Mouse (Mus musculus): ENCODE measurements around the gene Pik3ip1. TPM values are rescaled to one million over a fixed set of nuclear protein-coding genes. Genes with fewer than 3 reads are reported as not detected.

Pik3ip1 gene
- polyA plus RNA-seq, 1 experiment, result 5.8 TPM

DNA sequence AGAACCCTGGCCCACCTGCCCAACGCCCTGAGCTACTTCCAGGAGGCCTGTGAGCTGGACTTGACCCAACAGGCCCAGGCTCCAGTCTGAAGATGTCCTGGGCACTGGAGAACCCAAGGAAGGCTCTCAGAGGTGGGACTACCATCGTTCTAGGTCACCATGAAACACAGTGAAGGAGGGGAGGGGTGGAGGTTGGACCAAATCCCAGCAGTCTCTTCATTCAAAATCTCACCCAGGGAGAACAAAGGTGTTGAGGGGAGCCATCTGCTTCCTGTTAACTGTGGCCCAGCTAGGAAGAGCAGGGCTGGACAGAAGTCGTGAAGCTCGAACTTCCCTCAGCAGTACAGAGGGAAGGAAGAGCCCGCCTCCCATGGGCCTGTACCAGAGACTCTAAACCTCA lies 59.8 kb downstream of the Pik3ip1 start:
- Histone ChIP-seq H3K36me3 (ENCODE audit: control insufficient read depth, insufficient read depth) (peaks cover under 1% of the 10 kb centered on the region), H3K27me3 (ENCODE audit: control insufficient read depth, insufficient read depth, insufficient read length) (no peaks in the 10 kb centered on the region), H3K79me2 (ENCODE audit: control insufficient read depth, insufficient read depth) (no peaks in the 10 kb centered on the region), H3K4me3 (no peak overlapping the region), H3ac (ENCODE audit: control insufficient read depth, insufficient read length) (no peak overlapping the region), H3K4me2 (ENCODE audit: low read depth) (no peak overlapping the region)
- TF ChIP-seq POLR2AphosphoS2 (IDR thresholded peaks at IDR 0.05; ENCODE audit: insufficient read length, low read depth) (no peak), REST (IDR thresholded peaks at IDR 0.05; ENCODE audit: insufficient read depth, insufficient read length) (no peak), POLR2A (IDR thresholded peaks at IDR 0.05; ENCODE audit: insufficient read length, low read depth) (no peak), USF1 (IDR thresholded peaks at IDR 0.05; ENCODE audit: low read depth) (no peak), CEBPB (IDR thresholded peaks at IDR 0.05; ENCODE audit: insufficient read depth, poor library complexity, severe bottlenecking) (no peak), E2F4 (IDR thresholded peaks at IDR 0.05; ENCODE audit: insufficient read depth) (no peak), MYOD1 (IDR thresholded peaks at IDR 0.05; ENCODE audit: control insufficient read depth in 1 of 3, insufficient read length in 2 of 3, low read depth in 2 of 3) (no peak), MAX (IDR thresholded peaks at IDR 0.05; ENCODE audit: low read depth) (no peak), MYOG (IDR thresholded peaks at IDR 0.05; ENCODE audit: control insufficient read depth in 1 of 3, insufficient read depth in 1 of 3, insufficient read length in 2 of 3, low read depth in 2 of 3) (no peak), TCF12 (IDR thresholded peaks at IDR 0.05; ENCODE audit: insufficient read depth, poor library complexity, severe bottlenecking) (no peak), SRF (IDR thresholded peaks at IDR 0.05; ENCODE audit: control insufficient read depth, insufficient read length, low read depth) (no peak)

DNA sequence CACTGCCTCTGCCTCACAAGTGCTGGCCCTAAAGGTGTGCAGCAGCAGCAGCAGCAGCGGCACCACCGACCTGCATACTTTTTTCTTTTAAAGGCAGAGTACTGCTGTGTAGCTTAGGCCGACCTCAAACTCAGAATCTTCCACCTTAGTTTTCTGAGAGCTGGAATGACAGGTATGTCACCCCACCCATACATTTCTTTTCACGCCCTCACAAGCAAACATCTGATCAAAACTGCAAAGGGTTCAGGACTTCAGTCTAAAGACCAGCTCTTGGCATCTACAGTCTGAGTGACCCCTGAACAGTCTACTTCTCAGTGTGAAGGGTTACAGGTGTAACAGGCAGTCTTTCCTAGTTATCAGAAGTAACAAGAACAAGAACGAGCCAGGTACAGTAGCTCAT lies 60.6 kb downstream of the Pik3ip1 start:
- no peak overlapping the region for H3K4me2 ChIP-seq (ENCODE audit: low read depth)
- no peak for TF ChIP-seq SRF (IDR thresholded peaks at IDR 0.05; ENCODE audit: control insufficient read depth, insufficient read length, low read depth)
- TF ChIP-seq E2F4 (IDR thresholded peaks at IDR 0.05; ENCODE audit: insufficient read depth), result no peak
- no peak for TF ChIP-seq TCF3 (IDR thresholded peaks at IDR 0.05; ENCODE audit: insufficient read length, low read depth)
- TF ChIP-seq REST (IDR thresholded peaks at IDR 0.05; ENCODE audit: insufficient read depth, insufficient read length), result no peak
- no peak for TF ChIP-seq USF1 (IDR thresholded peaks at IDR 0.05; ENCODE audit: low read depth)
- no peak for TF ChIP-seq TCF12 (IDR thresholded peaks at IDR 0.05; ENCODE audit: insufficient read depth, poor library complexity, severe bottlenecking)
- no peak for TF ChIP-seq MYOD1 (IDR thresholded peaks at IDR 0.05; ENCODE audit: control insufficient read depth in 1 of 3, insufficient read length in 2 of 3, low read depth in 2 of 3)
- TF ChIP-seq MYOG (IDR thresholded peaks at IDR 0.05; ENCODE audit: control insufficient read depth in 1 of 3, insufficient read depth in 1 of 3, insufficient read length in 2 of 3, low read depth in 2 of 3), result no peak
- no peak for TF ChIP-seq CEBPB (IDR thresholded peaks at IDR 0.05; ENCODE audit: insufficient read depth, poor library complexity, severe bottlenecking)
- no peak for TF ChIP-seq POLR2AphosphoS2 (IDR thresholded peaks at IDR 0.05; ENCODE audit: insufficient read length, low read depth)
- no peak overlapping the region for H3K4me3 ChIP-seq
- H3K27me3 ChIP-seq (ENCODE audit: control insufficient read depth, insufficient read depth, insufficient read length), result no peaks in the 10 kb centered on the region
- peaks cover 5% of the 10 kb centered on the region for H3K36me3 ChIP-seq (ENCODE audit: control insufficient read depth, insufficient read depth)
- H3K79me2 ChIP-seq (ENCODE audit: control insufficient read depth, insufficient read depth), result no peaks in the 10 kb centered on the region
- H3ac ChIP-seq (ENCODE audit: control insufficient read depth, insufficient read length), result no peak overlapping the region

DNA sequence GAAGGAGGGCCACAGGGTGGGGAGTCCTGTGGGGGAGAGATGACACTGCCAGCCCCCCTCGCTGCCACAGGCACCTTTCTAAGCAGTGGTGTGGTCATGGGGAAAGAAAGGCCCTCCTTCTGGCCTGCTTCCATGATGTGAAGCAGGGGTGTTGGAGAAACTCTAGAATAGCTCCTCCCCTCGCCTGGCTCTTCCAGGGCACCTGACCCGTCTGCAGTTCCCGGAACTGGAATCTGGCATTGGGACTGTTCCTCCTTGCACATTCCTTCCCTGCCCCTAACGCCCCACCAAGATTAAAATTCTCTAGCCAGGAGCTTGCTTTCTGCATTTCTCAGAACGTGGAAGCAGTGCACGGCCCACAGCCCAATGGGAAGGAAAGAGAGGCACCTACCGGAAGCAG lies 62.3 kb downstream of the Pik3ip1 start:
- Histone ChIP-seq H3ac (ENCODE audit: control insufficient read depth, insufficient read length) (no peak overlapping the region), H3K4me3 (no peak overlapping the region), H3K36me3 (ENCODE audit: control insufficient read depth, insufficient read depth) (peaks cover 5% of the 10 kb centered on the region), H3K79me2 (ENCODE audit: control insufficient read depth, insufficient read depth) (no peaks in the 10 kb centered on the region), H3K27me3 (ENCODE audit: control insufficient read depth, insufficient read depth, insufficient read length) (no peaks in the 10 kb centered on the region), H3K4me2 (ENCODE audit: low read depth) (no peak overlapping the region)
- TF ChIP-seq E2F4 (IDR thresholded peaks at IDR 0.05; ENCODE audit: insufficient read depth) (no peak), SRF (IDR thresholded peaks at IDR 0.05; ENCODE audit: control insufficient read depth, insufficient read length, low read depth) (no peak), CEBPB (IDR thresholded peaks at IDR 0.05; ENCODE audit: insufficient read depth, poor library complexity, severe bottlenecking) (no peak), POLR2A (IDR thresholded peaks at IDR 0.05; ENCODE audit: insufficient read length, low read depth) (no peak), REST (IDR thresholded peaks at IDR 0.05; ENCODE audit: insufficient read depth, insufficient read length) (no peak), MYOD1 (IDR thresholded peaks at IDR 0.05; ENCODE audit: control insufficient read depth in 1 of 3, insufficient read length in 2 of 3, low read depth in 2 of 3) (no peak), MYOG (IDR thresholded peaks at IDR 0.05; ENCODE audit: control insufficient read depth in 1 of 3, insufficient read depth in 1 of 3, insufficient read length in 2 of 3, low read depth in 2 of 3) (no peak), MAX (IDR thresholded peaks at IDR 0.05; ENCODE audit: low read depth) (no peak), POLR2AphosphoS2 (IDR thresholded peaks at IDR 0.05; ENCODE audit: insufficient read length, low read depth) (no peak), TCF3 (IDR thresholded peaks at IDR 0.05; ENCODE audit: insufficient read length, low read depth) (no peak), TCF12 (IDR thresholded peaks at IDR 0.05; ENCODE audit: insufficient read depth, poor library complexity, severe bottlenecking) (no peak), USF1 (IDR thresholded peaks at IDR 0.05; ENCODE audit: low read depth) (no peak)

Other genes starting within 250 kb of the Pik3ip1 start
- gene Sfi1, start 136.9 kb upstream of the Pik3ip1 start, polyA plus RNA-seq (2012; fragmentation: generic; extraction: Trizol), result 6.2 TPM
- gene Eif4enif1, start 128.0 kb upstream of the Pik3ip1 start, polyA plus RNA-seq (2012; fragmentation: generic; extraction: Trizol), result 24.1 TPM
- 109 TPM for gene Drg1, start 64.0 kb upstream of the Pik3ip1 start, polyA plus RNA-seq (2012; fragmentation: generic; extraction: Trizol)
- 14.5 TPM for gene Patz1, start 41.5 kb upstream of the Pik3ip1 start, polyA plus RNA-seq (2012; fragmentation: generic; extraction: Trizol)
- gene Limk2, start 78.8 kb downstream of the Pik3ip1 start, polyA plus RNA-seq (2012; fragmentation: generic; extraction: Trizol), result 37.8 TPM
- gene Rnf185, start 122.0 kb downstream of the Pik3ip1 start, polyA plus RNA-seq (2012; fragmentation: generic; extraction: Trizol), result 47.2 TPM
- gene Pla2g3, start 157.9 kb downstream of the Pik3ip1 start, polyA plus RNA-seq (2012; fragmentation: generic; extraction: Trizol), result 0.62 TPM
- 5.8 TPM for gene Inpp5j, start 174.4 kb downstream of the Pik3ip1 start, polyA plus RNA-seq (2012; fragmentation: generic; extraction: Trizol)
- 270 TPM for gene Selenom, start 184.3 kb downstream of the Pik3ip1 start, polyA plus RNA-seq (2012; fragmentation: generic; extraction: Trizol)
- gene Smtn, start 210.2 kb downstream of the Pik3ip1 start, polyA plus RNA-seq (2012; fragmentation: generic; extraction: Trizol), result 141 TPM

All from myocyte (in vitro differentiated cells).